Comparison of ENCODE assay signal across 8 mouse cellular contexts in the genomic region with DNA sequence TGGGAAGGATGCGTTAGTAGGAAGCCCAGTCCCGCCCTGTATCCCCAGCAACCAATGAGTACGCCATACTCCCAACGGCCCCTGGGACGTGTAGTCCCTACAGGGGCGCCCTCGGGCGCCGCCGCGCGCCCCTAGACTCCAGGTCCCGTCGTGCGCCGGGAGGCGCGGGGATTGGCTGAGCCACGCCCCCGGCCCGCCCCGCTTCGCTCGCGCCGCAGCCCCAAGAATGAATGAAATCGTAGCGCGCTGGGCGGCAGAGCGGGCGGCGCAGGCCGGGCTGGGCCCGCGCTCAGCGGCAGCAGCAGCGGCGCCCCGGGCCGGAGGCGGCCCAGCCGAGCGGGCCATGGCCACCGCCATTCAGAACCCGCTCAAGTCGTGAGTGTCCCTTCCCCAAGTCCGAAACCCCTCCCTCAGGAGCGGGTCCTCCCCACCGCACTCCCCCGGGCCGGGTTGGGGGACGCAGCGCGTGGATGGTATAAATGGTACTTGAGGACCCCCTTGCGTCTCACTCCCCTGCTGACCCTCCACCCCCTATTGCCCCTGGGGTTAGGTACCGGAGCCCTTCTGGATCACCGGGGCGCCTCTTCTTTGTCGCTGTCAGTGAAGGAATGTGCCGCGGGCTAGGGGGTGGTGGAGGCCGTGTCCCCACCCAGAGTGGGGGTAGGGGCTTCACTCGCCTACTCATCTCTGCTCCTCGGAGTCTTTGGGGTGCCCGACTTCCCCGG. TPM values are rescaled to one million over a fixed set of nuclear protein-coding genes. Genes with fewer than 3 reads are reported as not detected.
DNase-seq lines count a peak whose midpoint lies in the region; ATAC-seq lines count a peak whose summit lies in the region.

Dpf1 (plus strand) TSS at position 214 of the 725 bp plus-strand sequence.

- H3K36me3 ChIP-seq in erythroblast, embryonic 14.5 days (ENCODE audit: control insufficient read depth), result no peaks in the 10 kb centered on the region
- no peaks in the 10 kb centered on the region for H3K36me3 ChIP-seq in hindbrain, embryonic 15.5 days

- peaks cover 41% of the 10 kb centered on the region for H3K4me1 ChIP-seq in erythroblast, embryonic 14.5 days (ENCODE audit: control insufficient read depth)
- H3K4me1 ChIP-seq in hindbrain, embryonic 15.5 days (replicated peaks), result peaks cover 53% of the 10 kb centered on the region

- H3K9ac ChIP-seq in hindbrain, embryonic 15.5 days, result peak within 1 kb of the TSS; percentile 84

- peak within 1 kb of the TSS; percentile 53 for H3K4me3 ChIP-seq in erythroblast, embryonic 14.5 days (replicated peaks)
- peak within 1 kb of the TSS; percentile 73 for H3K4me3 ChIP-seq in hindbrain, embryonic 15.5 days

- peak within 1 kb of the TSS; percentile 92 for H3K4me2 ChIP-seq in hindbrain, embryonic 15.5 days

- peak within 1 kb of the TSS; percentile 86 for H3K27ac ChIP-seq in hindbrain, embryonic 15.5 days (replicated peaks)

- peaks cover 11% of the 10 kb centered on the region; the same call in 1 of the 2 replicates for H3K9me3 ChIP-seq in erythroblast, embryonic 14.5 days (ENCODE audit: control insufficient read depth, low read length)
- no peaks in the 10 kb centered on the region for H3K9me3 ChIP-seq in hindbrain, embryonic 15.5 days

- WGBS in hindbrain, embryonic 15.5 days, result under 1% methylated on average over 63 of the region's 67 CpGs

- ATAC-seq in erythroblast, adult 5-6 weeks (replicated peaks; ENCODE audit: low FRiP score, poor library complexity, severe bottlenecking), result no peak
- ATAC-seq in hindbrain, embryonic 15.5 days (ENCODE audit: low FRiP score, low read depth), result peak; percentile 87

- H3K27me3 ChIP-seq in erythroblast, embryonic 14.5 days (ENCODE audit: control insufficient read depth), result peaks cover 73% of the 10 kb centered on the region
- H3K27me3 ChIP-seq in hindbrain, embryonic 15.5 days, result no peaks in the 10 kb centered on the region

- peak; percentile 86 to 88 for DNase-seq in cerebellum, postnatal 14 days
- peak; percentile 84 to 92 for DNase-seq in frontal cortex, postnatal 36 days (ENCODE audit: low spot score in 2 of 2)
- DNase-seq in left cerebral cortex, adult 18-20 months (ENCODE audit: low spot score in 2 of 2), result peak; percentile 81 to 93
- DNase-seq in lung, postnatal 25 days (ENCODE audit: low spot score), result peak; percentile 69
- peak; percentile 94 for DNase-seq in right cerebral cortex, adult 18-20 months

RNA-seq across cellular contexts. Expression of gene Dpf1, which starts in this region (rescaled TPM):
- polyA plus RNA-seq in erythroblast, embryonic 14.5 days (2012), result 0.06 and 0.13 TPM in 2 replicates
- not detected in 2 replicates for total RNA-seq in erythroblast, adult 5-6 weeks (2015; ENCODE audit: low replicate concordance)
- not detected in 2 replicates for total RNA-seq in erythroblast, adult 5-6 weeks (2017; ENCODE audit: low replicate concordance)
- polyA plus RNA-seq in hindbrain, embryonic 15.5 days (2015; fragmentation: Nextera tagmentation; extraction: Ambion mirVana), result 180 and 184 TPM in 2 replicates
- 100 to 1,000 TPM; 107 to 120 TPM for total RNA-seq in left cerebral cortex, adult 18-20 months (2021)

Comparison
In these comparisons a context has a peak if more than half of its experiments do, and no peak if none do; other contexts are left out.
1. RNA of gene Dpf1 (total RNA-seq): 107 to 120 TPM in left cerebral cortex, adult 18-20 months; not detected in erythroblast, adult 5-6 weeks; every median in the first group is over 100 times any median in the second.
2. RNA of gene Dpf1 (polyA plus RNA-seq): 180 to 184 TPM in hindbrain, embryonic 15.5 days; 0.06 to 0.13 TPM in erythroblast, embryonic 14.5 days; every median in the first group is over 100 times any median in the second.
3. Peak in every context shown above with its lines, with median percentiles within 50 percentile points of each other: DNase-seq.